Mouse (Mus musculus) adrenal gland, postnatal 36 days (tissue): Measurements from ENCODE around the gene Rp2. TPM values are rescaled to one million over a fixed set of nuclear protein-coding genes. Genes with fewer than 3 reads are reported as not detected.
"Not testable (repeated sequence)": the region's sequence is repeated elsewhere in the genome, so short reads cannot be mapped to it uniquely, and the experiment has no call there.

Source experiments
- DNase-seq, 2 experiments: peaks; one replicate each; pipeline ENCODE4 v3.0.0; 2021; ENCODE audit warnings: mixed read lengths in 1 of 2
- long read RNA-seq, 2 experiments: library from polyadenylated mRNA; stranded (forward); transcript quantifications; one replicate each; pipeline ENCODE4 v2.0.0; 2021; ENCODE audit warnings: borderline sequencing depth in 2 of 2
- total RNA-seq, 2 experiments: library from RNA; stranded (reverse); gene quantifications; 2 replicates each; pipeline ENCODE4 v1.2.3; 2021

Gene Rp2
- total RNA-seq: 10 to 100 TPM; 14.8 to 18.3 TPM
- long read RNA-seq, experiment 1, full-length matches to known transcripts: 15 of 16 reads
- long read RNA-seq, experiment 1, partial matches to known transcripts: 0 of 16 reads
- long read RNA-seq, experiment 1, other reads (novel, unspliced or antisense): 1 of 16 reads
- long read RNA-seq, experiment 2, full-length matches to known transcripts: 9 of 9 reads
- long read RNA-seq, experiment 2, partial matches to known transcripts: 0 of 9 reads
- long read RNA-seq, experiment 2, other reads (novel, unspliced or antisense): 0 of 9 reads

GRCm38 (mm10) chrX:20364391-20365365 lies at the start of gene Rp2:
TSS of gene Rp2 (plus strand) at chrX:20364481.
- DNase-seq: peak; percentile 83 to 85

GRCm38 (mm10) chrX:20332756-20333155 lies 31.5 kb upstream of the Rp2 start:
- DNase-seq: no peak

- peak; percentile 56 to 66 for DNase-seq
Observed at GRCm38 (mm10) chrX:20335722-20336121, 28.6 kb upstream of the Rp2 start.

- DNase-seq: no peak
Observed at GRCm38 (mm10) chrX:20344980-20345379, 19.3 kb upstream of the Rp2 start.

GRCm38 (mm10) chrX:20346355-20346754 lies 17.9 kb upstream of the Rp2 start:
- DNase-seq: no peak

GRCm38 (mm10) chrX:20350241-20350640 lies 14.0 kb upstream of the Rp2 start:
- DNase-seq: not testable (repeated sequence)

- DNase-seq: no peak
Observed at GRCm38 (mm10) chrX:20355283-20355682, 9.0 kb upstream of the Rp2 start.

- no peak for DNase-seq
Observed at GRCm38 (mm10) chrX:20356309-20356708, 8.0 kb upstream of the Rp2 start.

- DNase-seq: peak in 1 of 2 experiments; percentile 3
Observed at GRCm38 (mm10) chrX:20366036-20366435, 1.8 kb downstream of the Rp2 start.

- no peak for DNase-seq
Observed at GRCm38 (mm10) chrX:20379347-20380014, 15.2 kb downstream of the Rp2 start.

- no peak for DNase-seq
Observed at GRCm38 (mm10) chrX:20382260-20382659, 18.0 kb downstream of the Rp2 start.

GRCm38 (mm10) chrX:20387006-20387405 lies 22.7 kb downstream of the Rp2 start:
- no peak for DNase-seq

GRCm38 (mm10) chrX:20391964-20392363 lies 27.7 kb downstream of the Rp2 start:
- not testable (repeated sequence) for DNase-seq

- no peak for DNase-seq
Observed at GRCm38 (mm10) chrX:20392942-20393341, 28.7 kb downstream of the Rp2 start.

GRCm38 (mm10) chrX:20404068-20404467 lies 39.8 kb downstream of the Rp2 start:
- peak in 1 of 2 experiments; percentile 8 for DNase-seq

GRCm38 (mm10) chrX:20406909-20407308 lies 42.6 kb downstream of the Rp2 start:
- DNase-seq: no peak

- no peak for DNase-seq
Observed at GRCm38 (mm10) chrX:20407676-20408075, 43.4 kb downstream of the Rp2 start.

- DNase-seq: no peak
Observed at GRCm38 (mm10) chrX:20411382-20411781, 47.1 kb downstream of the Rp2 start.

- DNase-seq: no peak
Observed at GRCm38 (mm10) chrX:20412221-20412620, 47.9 kb downstream of the Rp2 start.

- DNase-seq: no peak
Observed at GRCm38 (mm10) chrX:20414885-20415622, 50.8 kb downstream of the Rp2 start.

GRCm38 (mm10) chrX:20418461-20418860 lies 54.2 kb downstream of the Rp2 start:
- DNase-seq: peak in 1 of 2 experiments; percentile 5

- DNase-seq: no peak
Observed at GRCm38 (mm10) chrX:20419536-20419935, 55.3 kb downstream of the Rp2 start.
